Mouse (Mus musculus): Measurements from ENCODE around the gene Hspb6. TPM values are rescaled to one million over a fixed set of nuclear protein-coding genes. Genes with fewer than 3 reads are reported as not detected.

Gene Hspb6
- total and polyA plus RNA-seq, 3 experiments, result 0.79 to 6.0 (median 2.3) TPM

GRCm38 (mm10) chr7:30560296-30560695 lies 8.3 kb downstream of the Hspb6 start:
- DNase-seq (ENCODE audit: extremely low read depth), result no peak
- no peak overlapping the region for H3K27ac ChIP-seq (ENCODE audit: insufficient read depth, low read depth)
- peak overlapping the region; percentile 58 for H3K4me2 ChIP-seq (ENCODE audit: insufficient read depth, low read depth, poor library complexity, severe bottlenecking)
- dilution Hi-C loops (cut with MboI; ENCODE audit: extremely low pct_ligation_motif_present, extremely low pct_unique_long_range_greater_than_20kb, low sequenced_read_pairs) (no loop called here), in situ Hi-C loops (cut with MboI; ENCODE audit: low pct_ligation_motif_present, low pct_unique_long_range_greater_than_20kb, low sequenced_read_pairs) (no loop called here)
- H3K79me2 ChIP-seq (replicated peaks; ENCODE audit: control insufficient read depth, extremely low read depth, insufficient read depth, poor library complexity, severe bottlenecking), result peaks cover 25% of the 10 kb centered on the region
- TF ChIP-seq CHD2 (IDR thresholded peaks at IDR 0.05; ENCODE audit: low read length) (no peak), KAT2A (IDR thresholded peaks at IDR 0.05; ENCODE audit: insufficient replicate concordance, low read length) (no peak), JUND (conservative IDR thresholded peaks at IDR 0.05; ENCODE audit: low read depth, low read length) (no peak), ZMIZ1 (IDR thresholded peaks at IDR 0.05; ENCODE audit: low read depth, low read length) (no peak), CHD1 (IDR thresholded peaks at IDR 0.05; ENCODE audit: low read depth, low read length) (no peak), POLR2A (IDR thresholded peaks at IDR 0.05; ENCODE audit: low read depth, low read length) (no peak), E2F4 (IDR thresholded peaks at IDR 0.05; ENCODE audit: insufficient replicate concordance, low read depth, low read length) (no peak), MYC (IDR thresholded peaks at IDR 0.05; ENCODE audit: low read depth, low read length) (no peak), TCF12 (IDR thresholded peaks at IDR 0.05; ENCODE audit: low read depth, low read length) (no peak), UBTF (IDR thresholded peaks at IDR 0.05; ENCODE audit: low read depth, low read length) (no peak), USF2 (conservative IDR thresholded peaks at IDR 0.05; ENCODE audit: low read depth, low read length) (no peak)
- H3K4me3 ChIP-seq (replicated peaks in 1 of 3; ENCODE audit: low read depth in 2 of 3, low read length in 2 of 3, poor library complexity in 1 of 3), result no peak overlapping the region
- peak overlapping the region; percentile 77 for H3K9ac ChIP-seq (ENCODE audit: insufficient read depth, low read depth)
- no peaks in the 10 kb centered on the region for H3K9me3 ChIP-seq (replicated peaks; ENCODE audit: low read length)
- H3K4me1 ChIP-seq (ENCODE audit: control insufficient read depth in 1 of 2, insufficient read depth in 2 of 2), result peaks cover 9 to 39% of the 10 kb centered on the region in 2 experiments; a peak in 3 of 4 replicates
- no peaks in the 10 kb centered on the region for H3K27me3 ChIP-seq (replicated peaks)
- peaks cover 23 to 47% of the 10 kb centered on the region in 2 experiments for H3K36me3 ChIP-seq (replicated peaks in 1 of 2; ENCODE audit: control insufficient read depth in 1 of 2, insufficient read depth in 1 of 2, low read length in 1 of 2)

DNA sequence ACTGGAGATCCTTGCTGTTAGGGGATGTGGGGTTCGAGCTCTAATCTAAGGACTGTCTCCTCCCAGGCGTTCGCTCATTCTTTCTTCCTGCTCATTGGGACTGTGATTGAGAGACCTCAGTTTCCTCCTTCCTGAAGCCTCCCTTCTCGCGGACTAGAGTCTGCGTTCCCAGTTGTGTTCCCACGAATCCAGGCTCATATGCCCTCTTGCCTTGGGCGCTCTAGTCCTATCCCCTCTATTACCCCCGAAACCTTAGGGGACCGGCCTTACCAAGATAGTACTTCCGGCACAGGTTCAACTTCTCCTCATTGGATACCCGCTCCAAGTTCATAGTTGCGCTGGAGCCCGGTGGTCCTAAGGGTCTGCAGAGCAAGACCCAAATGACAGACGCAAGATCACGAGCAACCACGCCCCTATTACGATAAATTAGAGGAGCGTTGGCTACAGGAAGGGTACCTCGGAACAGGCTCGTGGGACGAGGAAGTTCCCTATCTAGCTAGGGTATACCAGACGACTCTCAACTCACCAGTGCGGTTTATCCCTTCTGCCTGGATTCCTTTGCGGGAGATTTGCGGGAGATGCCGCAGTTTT lies 10.6 kb downstream of the Hspb6 start:
- dilution Hi-C loops (cut with MboI; ENCODE audit: extremely low pct_ligation_motif_present, extremely low pct_unique_long_range_greater_than_20kb, low sequenced_read_pairs) (no loop called here), in situ Hi-C loops (cut with MboI; ENCODE audit: low pct_ligation_motif_present, low pct_unique_long_range_greater_than_20kb, low sequenced_read_pairs) (no loop called here)
- Histone ChIP-seq H3K9ac (ENCODE audit: insufficient read depth, low read depth) (peak overlapping the region; percentile 93), H3K4me1 (ENCODE audit: control insufficient read depth in 1 of 2, insufficient read depth in 2 of 2) (peaks cover 9 to 35% of the 10 kb centered on the region in 2 experiments; a peak in 3 of 4 replicates), H3K9me3 (replicated peaks; ENCODE audit: low read length) (no peaks in the 10 kb centered on the region), H3K4me2 (ENCODE audit: insufficient read depth, low read depth, poor library complexity, severe bottlenecking) (peak overlapping the region; percentile 77; the same call in 1 of the 2 replicates), H3K36me3 (replicated peaks in 1 of 2; ENCODE audit: control insufficient read depth in 1 of 2, insufficient read depth in 1 of 2, low read length in 1 of 2) (peaks cover 24 to 47% of the 10 kb centered on the region in 2 experiments), H3K27ac (ENCODE audit: insufficient read depth, low read depth) (peak overlapping the region; percentile 65), H3K79me2 (replicated peaks; ENCODE audit: control insufficient read depth, extremely low read depth, insufficient read depth, poor library complexity, severe bottlenecking) (peaks cover 25% of the 10 kb centered on the region), H3K4me3 (replicated peaks in 1 of 3; ENCODE audit: low read depth in 2 of 3, low read length in 2 of 3, poor library complexity in 1 of 3) (peak overlapping the region; percentile 82 to 96 (median 85)), H3K27me3 (replicated peaks) (no peaks in the 10 kb centered on the region)
- TF ChIP-seq HCFC1 (IDR thresholded peaks at IDR 0.05; ENCODE audit: low read depth, low read length) (no peak), CHD2 (IDR thresholded peaks at IDR 0.05; ENCODE audit: low read length) (no peak), ZMIZ1 (IDR thresholded peaks at IDR 0.05; ENCODE audit: low read depth, low read length) (no peak), POLR2AphosphoS2 (IDR thresholded peaks at IDR 0.05; ENCODE audit: low read depth, low read length) (no peak), USF1 (IDR thresholded peaks at IDR 0.05; ENCODE audit: low read depth, low read length) (no peak), CTCF (conservative IDR thresholded peaks at IDR 0.05 in 1 of 2, IDR thresholded peaks at IDR 0.05 in 1 of 2; ENCODE audit: low read depth in 2 of 2, low read length in 2 of 2) (no peak), GABPA (IDR thresholded peaks at IDR 0.05; ENCODE audit: insufficient replicate concordance, low read depth, low read length) (no peak), NRF1 (IDR thresholded peaks at IDR 0.05; ENCODE audit: low read depth, low read length) (no peak), NELFE (IDR thresholded peaks at IDR 0.05; ENCODE audit: low read depth, low read length) (no peak), POLR2A (IDR thresholded peaks at IDR 0.05; ENCODE audit: low read depth, low read length) (no peak), BHLHE40 (IDR thresholded peaks at IDR 0.05; ENCODE audit: low read depth, low read length) (no peak), ZKSCAN1 (IDR thresholded peaks at IDR 0.05; ENCODE audit: borderline replicate concordance, low read depth, low read length) (no peak)
- DNase-seq (ENCODE audit: extremely low read depth), result no peak

All from CH12.LX (cell line).